Mouse (Mus musculus): Measurements from ENCODE around the gene Crtc2. TPM values are rescaled to one million over a fixed set of nuclear protein-coding genes. Genes with fewer than 3 reads are reported as not detected.

Crtc2 gene
- total RNA-seq (2021), result 10 to 100 TPM; 18.0 to 18.8 TPM

DNA sequence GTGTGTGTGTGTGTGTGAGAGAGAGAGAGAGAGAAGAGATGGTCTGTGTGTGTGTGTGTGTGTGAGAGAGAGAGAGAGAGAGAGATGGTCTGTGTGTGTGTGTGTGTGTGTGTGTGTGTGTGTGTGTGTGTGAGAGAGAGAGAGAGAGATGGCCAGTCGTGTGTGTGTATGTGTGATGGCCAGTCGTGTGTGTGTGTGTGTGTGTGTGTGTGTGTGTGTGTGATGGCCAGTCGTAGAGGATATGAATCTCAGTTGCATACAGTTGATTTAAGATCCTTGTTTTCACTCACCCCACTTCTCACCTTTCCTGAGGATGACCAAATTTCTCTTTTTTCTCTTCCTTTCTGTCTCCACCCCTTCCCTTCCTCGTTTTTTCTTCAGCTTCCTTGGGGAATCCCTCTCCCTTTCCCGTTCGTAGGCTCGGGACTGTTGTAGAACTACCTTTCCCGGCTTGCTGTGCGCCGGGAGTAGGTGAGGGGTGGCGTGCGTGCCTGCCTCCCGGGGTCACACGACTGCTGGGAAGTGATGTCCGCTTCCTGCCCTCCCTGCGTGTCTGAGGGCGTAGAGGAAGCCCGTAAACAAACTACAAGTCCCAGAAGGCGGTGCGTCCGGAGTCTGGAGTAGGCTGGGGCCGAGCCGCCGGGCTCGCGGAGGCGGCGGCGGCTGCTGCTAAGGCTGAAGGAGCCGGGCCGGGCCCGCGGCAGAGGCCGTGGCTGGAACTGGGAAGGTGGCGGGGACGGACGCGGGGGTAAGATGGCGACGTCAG, at the start of gene Crtc2:
Gene Crtc2, plus strand, starts transcription at position 511 of the 766 bp plus-strand sequence.
- peak; percentile 95 for DNase-seq

DNA sequence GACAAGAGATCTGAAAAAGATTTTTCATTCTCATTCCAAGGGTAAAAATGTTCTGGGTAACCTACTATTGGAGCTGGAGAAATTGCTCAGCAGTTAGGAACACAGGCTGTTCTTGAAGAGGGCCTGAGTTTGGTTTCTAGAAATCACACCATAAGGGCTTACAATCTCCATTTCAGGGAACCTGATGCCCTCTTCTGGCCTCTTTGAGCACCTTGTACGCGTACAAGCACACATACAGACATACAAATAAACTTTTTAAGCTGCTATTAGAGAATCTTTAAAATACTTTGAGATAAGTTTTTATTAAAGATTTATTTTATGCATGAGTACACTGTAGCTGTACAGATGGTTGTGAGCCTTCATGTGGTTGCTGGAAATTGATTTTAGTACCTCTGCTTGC, 49.4 kb upstream of the Crtc2 start:
- DNase-seq, result no peak

DNA sequence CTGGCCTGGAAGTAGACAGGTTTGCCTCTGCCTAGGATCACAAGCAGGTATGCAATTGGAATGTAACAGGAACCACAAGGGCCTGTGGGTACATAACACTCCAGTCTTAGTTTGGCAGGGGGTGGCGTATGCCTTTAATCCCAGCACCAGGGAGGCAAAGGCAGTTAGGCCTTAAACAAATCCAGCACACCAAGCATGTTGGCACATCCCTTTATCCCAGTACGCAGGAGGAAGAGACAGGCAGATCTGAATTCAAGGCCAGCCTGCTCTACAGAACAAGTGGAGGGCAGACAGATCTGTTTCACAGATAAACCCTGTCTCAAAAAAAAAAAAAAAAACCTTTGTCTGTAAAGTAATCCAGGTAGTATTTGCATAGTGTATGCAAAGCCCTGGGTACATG, 45.3 kb upstream of the Crtc2 start:
- no peak for DNase-seq

DNA sequence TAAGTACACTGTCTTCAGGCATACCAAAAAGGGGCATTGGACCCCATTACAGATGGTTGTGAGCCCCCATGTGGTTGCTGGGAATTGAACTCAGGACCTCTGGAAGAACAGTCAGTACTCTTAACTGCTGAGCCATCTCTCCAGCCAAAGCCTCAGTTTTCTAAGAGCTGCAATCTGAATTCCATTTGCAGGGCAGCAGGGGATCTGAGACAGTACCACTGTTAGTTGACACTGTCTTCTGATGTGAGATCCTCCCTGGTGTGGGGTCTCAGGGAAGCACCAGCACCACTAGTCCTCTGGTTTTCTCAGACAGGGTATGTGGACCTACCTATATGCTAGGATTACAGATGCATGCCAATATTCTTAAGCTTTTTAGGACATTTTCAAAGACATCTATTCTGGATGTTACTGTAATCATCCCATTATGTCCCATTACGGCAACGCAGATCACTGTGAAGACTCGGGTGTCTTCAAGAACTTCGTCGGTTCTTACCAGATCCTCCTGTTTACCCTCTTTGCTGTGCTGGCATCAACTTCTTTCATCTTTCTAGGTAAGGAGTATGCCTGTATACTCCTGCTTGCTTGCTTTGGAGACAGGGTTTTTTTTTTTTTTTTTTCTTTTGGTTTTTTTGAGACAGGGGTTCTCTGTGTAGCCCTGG, 43.9 kb upstream of the Crtc2 start:
- DNase-seq, result no peak

DNA sequence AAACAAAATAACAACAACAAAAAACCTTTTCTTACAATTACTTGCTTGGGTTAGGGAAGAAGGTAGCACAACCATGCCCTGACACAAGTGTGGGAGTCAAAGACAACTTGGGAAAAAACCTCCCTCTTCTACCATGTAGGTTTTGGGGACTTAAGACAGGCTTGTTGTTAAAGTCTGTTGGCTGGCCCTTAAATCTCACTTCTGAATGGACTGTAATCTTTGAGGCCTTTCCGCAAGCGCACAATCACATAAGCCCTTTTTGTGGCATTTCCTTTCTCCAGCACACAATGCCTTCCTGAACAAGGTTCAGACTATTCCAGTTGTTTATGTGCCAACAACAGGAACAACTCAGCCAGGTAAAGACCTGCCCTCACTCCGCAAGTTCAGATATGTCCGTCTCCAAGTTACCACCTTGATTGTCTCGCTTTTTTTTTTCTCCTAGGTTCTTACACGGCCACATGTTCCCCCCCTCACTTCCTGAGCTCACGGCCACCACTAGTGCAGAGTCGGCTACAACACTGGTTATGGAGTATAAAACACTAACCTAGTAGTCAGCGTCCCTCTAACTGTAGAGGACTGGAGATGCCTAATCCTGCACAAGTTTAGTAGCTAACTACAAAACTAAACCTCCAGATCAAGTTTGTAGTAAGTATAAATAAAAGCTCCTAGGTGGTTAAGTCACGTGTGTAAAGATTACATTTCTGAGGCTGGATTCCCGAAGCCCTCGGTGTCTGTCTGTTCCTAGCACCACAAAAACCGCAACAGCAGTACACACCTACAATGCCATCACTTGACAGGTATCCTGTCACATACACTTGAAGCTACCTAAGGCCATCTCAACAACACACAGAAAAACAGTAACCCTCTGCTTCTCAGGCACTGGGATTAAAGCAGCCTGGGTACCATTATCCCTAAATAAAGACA, 42.2 kb upstream of the Crtc2 start:
- no peak for DNase-seq

DNA sequence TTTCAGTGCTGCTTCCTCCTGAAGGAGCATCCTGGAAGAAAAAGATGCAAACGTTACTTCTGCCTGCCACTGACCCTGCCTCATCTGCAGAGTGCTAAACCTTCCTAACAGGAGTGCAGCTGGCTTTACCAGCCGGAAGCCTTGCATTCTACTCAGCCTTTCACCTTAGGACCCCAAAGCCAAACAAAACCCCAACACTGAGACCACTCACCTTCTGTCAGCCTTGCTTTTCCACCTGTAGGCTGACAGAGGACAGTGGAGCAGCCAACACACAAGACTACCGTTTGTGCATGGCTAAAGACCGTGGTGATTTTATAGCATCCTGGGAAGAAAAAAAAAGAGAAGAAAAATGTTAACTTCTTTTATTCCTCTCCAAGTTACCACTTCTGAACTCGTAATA, 41.2 kb upstream of the Crtc2 start:
- DNase-seq, result no peak

DNA sequence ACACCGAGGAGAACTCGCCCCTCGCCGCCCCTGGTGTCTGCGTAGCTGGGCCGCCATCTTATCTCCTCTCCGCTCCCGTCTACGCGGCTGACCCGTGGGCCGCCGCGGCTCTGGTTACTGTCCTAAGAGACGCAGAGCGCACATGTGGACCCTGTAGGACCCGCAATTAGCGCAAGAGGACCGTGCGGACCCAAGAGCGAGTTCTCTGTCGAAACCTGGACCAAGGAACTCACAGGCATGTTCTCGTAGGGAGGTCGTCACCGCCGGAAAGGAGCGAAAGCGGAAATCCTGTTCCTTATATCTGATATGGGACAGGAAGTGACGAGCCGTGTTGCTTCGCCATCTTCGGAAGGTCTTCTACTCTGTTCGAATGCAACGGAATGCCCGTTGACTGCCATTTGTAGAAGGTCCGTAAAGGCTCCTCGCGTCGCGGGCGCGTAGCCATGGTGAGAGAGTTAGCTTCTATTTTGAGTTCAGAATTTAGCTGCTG, 40.5 kb upstream of the Crtc2 start, which contains the start of the genes Rps27 and Rab13:
Gene Rps27, minus strand, starts transcription at position 275 of the 490 bp plus-strand sequence.
Gene Rab13, plus strand, starts transcription at position 319 of the 490 bp plus-strand sequence.
- DNase-seq, result peak; percentile 88

DNA sequence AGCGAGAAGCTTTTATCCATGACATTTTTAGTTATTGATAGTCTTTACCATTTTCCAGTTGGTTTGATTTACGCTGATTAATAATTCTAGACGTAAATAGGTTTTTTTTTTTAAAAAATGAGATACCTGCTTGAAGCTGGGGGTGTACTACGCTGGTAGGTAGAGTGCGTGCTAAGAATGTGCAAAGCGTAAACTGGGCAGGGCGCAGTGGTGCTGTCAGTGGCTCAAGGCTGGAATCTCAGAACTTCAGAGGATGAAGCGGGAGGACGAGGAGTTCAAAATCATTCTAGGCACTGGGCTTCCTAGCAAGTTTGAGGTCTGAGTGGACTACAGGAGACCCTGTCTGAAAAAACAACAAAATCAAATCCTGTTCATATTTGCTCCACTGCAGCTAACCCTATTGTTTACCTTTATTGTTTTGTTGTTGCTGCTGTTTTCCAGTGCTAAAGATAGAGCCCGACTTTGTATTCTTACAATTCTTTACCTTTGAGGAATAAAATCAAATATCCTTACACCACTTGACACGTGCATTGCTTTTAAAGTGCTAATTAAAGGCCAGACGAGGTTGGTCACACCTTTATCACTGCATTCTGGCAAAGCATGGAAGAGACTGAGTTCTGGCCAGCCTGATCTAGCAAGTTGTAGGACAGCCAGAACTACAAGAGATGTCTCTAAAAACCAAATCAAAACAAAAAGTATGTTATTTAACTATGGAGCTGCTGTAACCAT, 39.8 kb upstream of the Crtc2 start:
- DNase-seq, result peak; percentile 20

DNA sequence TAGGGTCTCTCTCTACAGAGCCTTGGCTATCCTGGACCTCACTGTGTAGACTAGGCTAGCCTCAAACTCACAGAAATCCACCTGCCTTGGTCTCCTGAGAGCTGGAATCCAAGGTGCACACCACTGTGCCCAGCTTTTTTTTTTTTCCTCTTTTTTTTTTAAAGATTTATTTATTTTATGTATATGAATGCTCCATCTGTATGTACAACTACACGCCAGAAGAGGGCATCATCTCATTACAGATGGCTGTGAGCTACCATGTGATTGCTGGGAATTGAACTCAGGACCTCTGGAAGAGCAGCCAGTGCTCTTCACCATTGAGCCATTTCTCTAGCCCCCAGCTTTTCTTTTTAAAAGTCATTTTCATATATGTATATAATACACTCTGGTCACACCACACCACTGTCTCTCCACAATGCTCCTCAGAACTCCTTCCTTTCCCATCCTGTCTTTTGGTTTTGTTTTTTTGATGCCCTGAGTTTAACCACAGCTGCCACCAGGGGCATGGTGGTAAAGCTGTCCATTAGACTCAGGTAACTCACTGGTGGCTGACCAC, 38.1 kb upstream of the Crtc2 start:
- DNase-seq, result no peak

DNA sequence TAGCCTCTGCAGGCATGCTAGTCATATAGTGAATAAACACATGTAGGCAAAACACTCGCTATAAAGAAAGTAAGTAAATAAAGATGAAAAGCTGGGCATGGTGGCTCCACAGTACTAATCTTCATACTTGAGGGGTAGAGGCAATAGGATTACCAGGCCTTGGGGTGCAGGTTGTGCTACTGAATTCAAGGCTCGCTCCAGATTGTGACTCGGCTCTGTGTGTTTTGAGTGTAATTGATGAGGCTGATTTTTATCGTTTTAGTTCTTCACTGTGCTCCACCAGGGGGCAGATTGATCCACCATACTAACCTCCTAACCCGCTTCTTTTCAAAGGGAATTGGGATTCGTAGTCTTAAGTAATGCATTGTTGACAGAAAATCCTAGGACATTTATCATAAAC, 33.9 kb upstream of the Crtc2 start:
- DNase-seq, result peak; percentile 61

DNA sequence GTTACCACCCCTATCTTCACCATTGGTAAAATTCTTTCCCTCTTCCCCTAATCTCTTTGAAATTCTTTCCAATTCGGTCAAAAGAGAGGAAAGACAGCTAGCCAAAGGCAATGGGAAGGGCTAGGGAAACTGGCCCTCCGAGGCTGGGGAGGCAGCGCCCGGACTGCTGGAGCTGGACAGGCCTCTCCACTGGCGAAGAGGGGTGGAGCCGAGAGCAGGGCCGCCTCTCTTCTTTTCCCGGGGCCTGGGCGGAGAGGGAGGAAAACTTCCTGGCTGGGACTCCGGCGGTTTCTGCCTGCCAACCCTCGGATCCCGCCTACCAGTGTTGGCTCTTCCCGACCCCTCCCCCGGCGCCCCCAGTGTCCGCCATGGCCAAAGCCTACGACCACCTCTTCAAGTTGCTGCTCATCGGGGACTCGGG, 33.4 kb upstream of the Crtc2 start:
- peak; percentile 87 for DNase-seq

DNA sequence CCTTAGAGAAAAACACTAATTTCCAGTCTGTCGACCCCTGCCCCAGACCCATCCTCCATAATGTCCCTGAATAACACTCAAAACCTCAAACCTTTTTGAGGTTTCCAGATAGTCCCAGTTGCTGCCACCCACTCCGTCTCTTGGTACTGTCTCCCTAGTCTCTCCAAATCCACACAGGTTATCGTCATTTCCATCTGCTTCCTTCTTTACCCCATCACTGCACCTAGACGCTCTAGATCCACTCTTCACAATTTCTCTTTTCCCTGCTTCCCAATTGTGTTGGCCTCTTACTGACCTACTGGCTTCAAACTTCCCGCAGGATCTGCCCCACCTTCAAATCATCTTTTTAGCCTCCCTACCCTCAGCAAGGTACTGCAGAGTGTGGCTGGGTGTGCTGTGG, 32.8 kb upstream of the Crtc2 start:
- no peak for DNase-seq

DNA sequence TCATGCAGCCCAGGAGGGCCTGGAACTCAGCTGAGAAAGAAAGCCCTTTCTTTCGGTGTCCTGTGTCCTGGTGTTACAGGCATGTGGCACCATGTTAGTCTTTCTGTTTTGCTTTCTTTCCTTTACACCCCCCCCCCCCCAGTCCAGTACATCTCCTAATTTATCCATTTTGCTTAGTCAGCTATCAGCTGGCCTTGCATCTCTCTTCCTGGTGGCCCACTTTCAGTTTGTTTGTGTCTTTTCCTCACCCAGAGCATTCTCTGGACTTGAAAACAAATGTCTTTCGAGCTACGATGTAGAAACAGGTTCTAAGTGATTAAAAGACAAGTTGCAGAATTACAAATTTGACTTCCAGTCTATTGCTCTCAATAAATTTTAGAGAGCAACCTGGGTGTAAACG, 31.5 kb upstream of the Crtc2 start:
- DNase-seq, result no peak

DNA sequence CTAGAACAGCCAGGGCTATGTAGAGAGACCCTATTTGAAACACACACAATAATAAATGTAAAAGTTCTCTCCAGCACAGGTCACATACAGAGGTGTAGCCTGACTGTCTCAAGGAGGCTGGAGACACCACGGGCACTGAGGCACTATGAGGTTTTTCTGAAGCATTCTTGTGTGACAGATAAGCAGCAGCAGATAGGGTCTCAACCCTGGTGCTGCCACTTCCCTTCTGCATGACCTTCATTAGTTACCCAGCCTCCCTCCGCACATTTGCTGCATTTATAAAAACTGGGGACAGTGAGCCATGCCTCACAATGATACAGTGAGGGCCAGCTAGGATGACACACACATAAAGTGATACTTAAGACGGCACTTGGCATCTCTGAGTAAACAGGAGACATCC, 31.0 kb upstream of the Crtc2 start:
- DNase-seq, result no peak

DNA sequence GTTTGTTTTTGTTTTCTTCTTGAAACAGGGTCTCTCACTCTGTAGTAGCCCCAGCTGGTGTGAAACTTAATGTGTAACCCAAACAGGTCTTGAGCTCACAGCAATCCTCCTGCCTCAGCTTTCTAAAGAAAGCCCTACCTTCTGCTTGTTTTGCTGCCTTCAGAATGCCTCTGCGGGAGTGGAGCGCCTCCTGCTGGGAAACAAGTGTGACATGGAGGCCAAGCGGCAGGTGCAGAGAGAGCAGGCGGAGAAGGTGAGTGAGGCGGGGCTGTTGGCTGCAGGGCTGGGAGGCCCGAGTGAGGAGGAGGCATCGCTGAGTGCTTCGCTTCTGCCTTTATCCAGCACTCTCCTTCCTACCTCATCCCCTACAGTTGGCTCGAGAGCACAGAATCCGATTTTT, 29.6 kb upstream of the Crtc2 start:
- no peak for DNase-seq

DNA sequence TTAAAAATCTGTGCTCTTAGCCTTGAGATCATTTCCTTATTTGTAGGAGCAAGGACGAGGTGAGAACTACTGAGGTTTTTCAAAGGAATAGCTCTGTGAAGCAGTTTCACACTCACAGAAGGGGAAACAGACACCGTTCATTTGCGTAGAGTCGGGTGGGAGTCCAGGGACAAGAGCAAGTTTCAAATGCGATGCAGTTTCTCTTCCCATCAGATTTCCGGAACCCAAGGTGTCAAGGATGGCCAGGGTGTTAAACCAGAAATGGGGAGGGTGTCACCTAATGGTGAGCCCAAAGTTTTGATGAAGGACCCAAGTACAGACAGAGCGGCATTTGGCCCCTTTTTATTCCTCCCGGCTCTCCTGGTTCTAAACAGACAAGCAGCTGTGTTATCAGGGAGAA, 22.9 kb upstream of the Crtc2 start:
- DNase-seq, result no peak

DNA sequence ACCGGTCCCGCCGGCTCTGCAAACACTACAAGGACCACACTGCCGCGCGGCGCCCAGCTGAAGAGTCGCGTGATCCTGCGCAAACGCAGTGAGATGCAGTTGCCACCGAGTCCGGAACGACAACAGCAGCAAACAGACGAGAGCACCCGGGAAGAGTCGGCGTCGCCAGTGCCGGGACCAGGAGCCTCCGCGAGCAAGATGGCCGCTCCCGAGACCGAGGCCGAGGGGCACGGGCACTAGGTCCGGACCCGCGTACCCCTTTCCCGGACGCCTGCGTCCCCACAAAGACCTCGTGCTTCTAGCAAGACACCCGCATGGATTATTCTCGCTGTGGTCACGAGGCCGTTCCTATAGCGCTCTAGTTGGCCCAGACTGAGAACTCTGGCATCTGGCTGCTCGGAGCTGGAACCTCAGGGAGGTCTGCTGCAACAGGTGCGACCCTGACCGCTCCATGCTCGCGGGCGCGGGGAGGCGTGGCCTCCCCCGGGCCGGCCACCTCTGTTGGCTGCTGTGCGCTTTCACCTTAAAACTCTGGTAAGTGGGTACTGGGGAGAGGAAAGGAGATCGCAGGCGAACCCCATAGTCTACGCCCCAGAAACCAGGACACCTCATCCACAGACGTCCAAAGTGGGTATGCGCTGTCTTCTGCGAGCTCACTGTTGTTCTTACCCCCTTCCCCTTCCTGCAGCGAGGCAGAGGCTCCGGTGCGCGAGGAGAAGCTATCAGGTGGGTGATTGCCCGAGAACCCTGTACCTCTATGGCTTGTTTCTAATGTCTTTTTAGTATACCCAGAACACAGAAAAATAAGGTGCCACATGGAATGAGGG, 22.2 kb upstream of the Crtc2 start, which contains the start of gene Jtb:
Gene Jtb, plus strand, starts transcription at position 91 of the 827 bp plus-strand sequence.
- DNase-seq, result peak; percentile 92

DNA sequence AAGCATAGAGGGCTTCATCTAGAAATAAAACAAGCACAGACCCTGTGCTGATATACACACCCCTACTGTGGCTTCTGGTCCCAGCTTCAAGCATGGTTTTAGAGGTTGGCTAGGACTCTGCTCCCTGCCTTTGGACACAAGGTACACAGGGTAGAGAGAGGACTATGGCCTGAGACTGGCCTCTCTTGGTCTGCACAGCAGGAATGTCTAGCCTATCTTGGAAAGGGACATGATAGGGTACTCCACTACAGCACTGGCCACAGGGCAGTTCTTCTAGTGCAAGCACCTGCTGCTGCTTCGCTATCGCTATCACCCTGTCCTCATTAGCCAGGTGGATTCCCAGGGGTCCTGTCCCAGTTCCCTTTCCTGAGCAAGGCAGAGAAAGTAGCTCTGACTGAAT, 12.7 kb upstream of the Crtc2 start:
- DNase-seq, result no peak

DNA sequence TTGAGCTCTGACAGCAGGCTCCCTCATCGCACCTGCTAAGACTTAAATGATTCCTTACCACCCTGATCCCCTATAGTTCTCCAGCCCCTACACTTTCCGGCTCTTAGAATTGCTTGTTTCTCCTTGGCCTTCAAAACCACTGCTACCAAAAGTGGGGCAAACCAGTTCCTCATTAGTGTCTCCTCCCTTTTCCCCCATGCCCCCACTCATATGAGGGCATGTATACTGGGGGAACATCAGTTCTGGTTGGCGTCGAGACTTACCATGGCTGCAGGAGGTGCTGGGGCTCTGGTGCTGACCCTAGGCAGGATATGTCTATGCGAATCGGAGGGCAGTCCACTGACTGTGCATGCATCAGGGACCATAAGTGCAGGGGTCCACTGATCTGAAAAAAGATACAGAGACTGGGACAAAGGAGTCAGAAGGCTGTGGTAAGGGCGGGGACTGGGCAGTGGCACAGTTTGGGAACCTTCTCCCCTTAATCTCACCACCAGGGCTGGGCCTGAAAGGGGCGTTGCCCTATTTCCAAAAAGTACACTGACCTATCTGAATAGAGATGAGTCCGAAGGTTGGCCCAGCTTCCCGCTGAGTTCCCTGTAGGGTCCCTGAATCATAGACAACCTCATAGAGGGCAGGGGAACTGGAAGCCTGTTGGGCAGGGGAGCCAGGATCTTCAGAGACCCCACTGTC, 12.1 kb upstream of the Crtc2 start:
- DNase-seq, result no peak
